Mouse (Mus musculus) neural tube, embryonic 12.5 days (tissue): ENCODE data around the gene Emc10. TPM values are rescaled to one million over a fixed set of nuclear protein-coding genes. Genes with fewer than 3 reads are reported as not detected.

Source experiments
- ATAC-seq: fragments of 200-750 bp; cut with Nextera tagmentation; 2 replicates; pipeline ENCODE4 v1.8.0; 2017; ENCODE audit warnings: low read depth, mild to moderate bottlenecking, moderate TSS enrichment, moderate library complexity; ENCODE audit not compliant: low FRiP score
- H3K27ac ChIP-seq: fragments of 300-500 bp; sonication (generic); 2 replicates; pipeline ENCODE4 v1.5.1; 2016
- H3K27me3 ChIP-seq: fragments of 300-500 bp; sonication (generic); replicated peaks from 2 replicates; pipeline ENCODE4 v1.6.1; 2016; ENCODE audit warnings: mild to moderate bottlenecking
- H3K36me3 ChIP-seq: fragments of 300-500 bp; sonication (generic); 2 replicates; pipeline ENCODE4 v1.6.1; 2016; ENCODE audit warnings: mild to moderate bottlenecking
- H3K4me1 ChIP-seq: fragments of 300-500 bp; sonication (generic); 2 replicates; pipeline ENCODE4 v1.6.1; 2016
- H3K4me2 ChIP-seq: fragments of 300-500 bp; sonication (generic); replicated peaks from 2 replicates; pipeline ENCODE4 v1.6.1; 2016; ENCODE audit warnings: mild to moderate bottlenecking
- H3K4me3 ChIP-seq: fragments of 300-500 bp; sonication (generic); 2 replicates; pipeline ENCODE4 v1.5.1; 2016
- H3K9ac ChIP-seq: fragments of 300-500 bp; sonication (generic); 2 replicates; pipeline ENCODE4 v1.6.1; 2016; ENCODE audit warnings: mild to moderate bottlenecking
- H3K9me3 ChIP-seq: fragments of 300-500 bp; sonication (generic); 2 replicates; pipeline ENCODE4 v1.6.1; 2016; ENCODE audit warnings: mild to moderate bottlenecking
- WGBS: fragments of 180-500 bp; shearing (Covaris S2); methylation state at CpG from one replicate; pipeline ENCODE4 v1.1.7; 2016; 5-methylcytosine and 5-hydroxymethylcytosine counted together
- polyA plus RNA-seq: library from polyadenylated mRNA; unstranded; fragments of >200 nt; fragmentation: Nextera tagmentation; extraction: Ambion mirVana; gene quantifications from 2 replicates; pipeline ENCODE4 v1.2.1, GENCODE M21; 2016

Emc10 gene
- polyA plus RNA-seq, 1 experiment from 2014 or later: 136 TPM

DNA sequence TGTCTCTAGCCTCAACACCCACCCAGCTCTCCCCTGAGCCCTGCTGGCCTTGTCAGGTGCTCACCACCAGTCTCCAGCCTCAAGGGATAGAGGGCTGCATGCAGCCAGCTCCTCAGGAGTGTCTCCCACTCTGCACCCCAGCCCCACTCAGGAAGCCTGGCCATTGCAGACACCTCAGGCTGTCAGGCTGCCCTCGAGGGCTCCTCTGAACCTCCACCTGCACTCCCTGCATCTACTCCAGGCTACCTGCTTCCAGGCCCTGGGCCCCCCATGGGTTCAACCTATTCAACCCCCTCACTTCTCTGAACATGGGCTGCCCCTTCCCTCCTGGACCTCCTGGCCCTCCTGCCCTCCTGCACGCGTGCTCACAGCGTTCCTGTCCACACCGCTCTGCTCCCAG is 4.9 kb downstream of the Emc10 start:
- Histone ChIP-seq H3K27me3 (no peaks in the 10 kb centered on the region), H3K4me2 (no peak overlapping the region), H3K4me3 (no peak overlapping the region), H3K9me3 (no peaks in the 10 kb centered on the region), H3K27ac (no peak overlapping the region), H3K4me1 (peaks cover 17% of the 10 kb centered on the region), H3K36me3 (peaks cover 46% of the 10 kb centered on the region), H3K9ac (0 out of 2 replicates have a peak overlapping the region, but pooled peaks have one; percentile 10)
- ATAC-seq: no peak
- 94% methylated on average over 5 of the region's 5 CpGs for WGBS

DNA sequence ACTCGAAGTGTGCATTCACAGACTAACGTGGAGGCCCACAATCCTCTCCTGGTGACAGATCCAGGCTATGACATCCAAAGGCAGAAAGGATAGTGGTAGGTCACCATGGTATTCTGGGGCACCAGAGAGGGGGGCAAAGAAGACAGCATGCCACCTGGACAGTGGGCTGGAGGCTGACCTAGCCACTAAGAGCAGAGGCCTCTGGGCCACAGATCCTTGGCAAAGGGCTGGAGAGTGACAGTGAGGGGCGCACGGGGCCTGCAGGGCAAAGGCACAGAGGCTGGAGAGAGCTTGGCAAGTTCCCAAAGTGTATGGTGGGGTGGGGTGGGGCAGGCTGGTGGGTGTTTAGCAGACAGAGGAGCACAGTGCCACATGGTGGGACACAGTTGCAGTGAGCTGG is 6.0 kb downstream of the Emc10 start:
- Histone ChIP-seq H3K4me1 (peaks cover 11% of the 10 kb centered on the region), H3K4me3 (no peak overlapping the region), H3K27me3 (no peaks in the 10 kb centered on the region), H3K9ac (0 out of 2 replicates have a peak overlapping the region, but pooled peaks have one; percentile 5), H3K4me2 (no peak overlapping the region), H3K9me3 (no peaks in the 10 kb centered on the region), H3K36me3 (peaks cover 46% of the 10 kb centered on the region), H3K27ac (no peak overlapping the region)
- WGBS: 92% methylated on average over 4 of the region's 4 CpGs
- ATAC-seq: no peak

DNA sequence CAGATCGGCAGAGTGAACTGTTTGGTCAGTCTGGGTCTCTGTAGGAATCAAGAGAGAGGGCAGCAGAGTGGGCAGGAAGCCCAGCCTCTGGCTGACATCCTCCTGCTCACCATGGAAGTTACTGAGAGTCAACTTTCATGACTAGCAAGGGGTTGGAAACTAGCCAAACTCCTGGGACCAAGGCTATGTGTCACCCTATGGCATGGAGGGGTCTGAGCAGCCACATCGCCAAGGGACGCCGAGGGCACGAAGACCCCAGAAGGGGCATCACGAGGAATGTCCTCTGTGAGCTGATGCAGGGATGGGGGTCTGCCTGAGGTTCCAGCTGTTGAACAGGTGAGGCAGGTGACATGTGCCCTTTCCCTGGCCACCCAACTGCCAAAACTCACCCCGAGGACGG is 7.8 kb downstream of the Emc10 start:
- Histone ChIP-seq H3K36me3 (peaks cover 46% of the 10 kb centered on the region), H3K4me2 (no peak overlapping the region), H3K27me3 (no peaks in the 10 kb centered on the region), H3K4me1 (peaks cover 3% of the 10 kb centered on the region; the same call in 1 of the 2 replicates), H3K4me3 (no peak overlapping the region), H3K27ac (no peak overlapping the region), H3K9me3 (no peaks in the 10 kb centered on the region), H3K9ac (no peak overlapping the region)
- ATAC-seq: no peak
- 93% methylated on average over 8 of the region's 8 CpGs for WGBS

DNA sequence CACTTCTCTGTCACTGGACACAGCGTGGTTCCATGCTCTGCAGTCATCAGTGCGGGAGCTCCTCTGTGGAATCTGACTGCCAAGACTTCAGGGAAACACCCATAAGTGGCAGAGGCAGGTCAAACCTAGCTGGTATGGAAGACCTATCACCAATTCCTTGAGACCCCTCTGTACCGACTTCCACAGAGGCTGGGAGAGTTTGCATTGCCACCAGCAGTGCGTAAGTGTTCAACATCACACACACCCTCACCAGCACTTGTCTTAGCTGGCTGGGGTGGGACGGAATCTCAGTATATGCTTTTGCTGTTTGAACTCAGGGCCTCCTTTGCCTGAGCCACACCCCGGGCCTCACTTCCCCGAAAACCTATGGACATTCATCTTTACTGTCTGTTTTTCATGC is 8.4 kb downstream of the Emc10 start:
- no peak overlapping the region for H3K27ac ChIP-seq
- H3K4me2 ChIP-seq: no peak overlapping the region
- H3K27me3 ChIP-seq: no peaks in the 10 kb centered on the region
- H3K9me3 ChIP-seq: no peaks in the 10 kb centered on the region
- no peak overlapping the region for H3K9ac ChIP-seq
- WGBS: 91% methylated on average over 7 of the region's 7 CpGs
- no peak overlapping the region for H3K4me3 ChIP-seq
- H3K36me3 ChIP-seq: peaks cover 40% of the 10 kb centered on the region
- peaks cover 3% of the 10 kb centered on the region; the same call in 1 of the 2 replicates for H3K4me1 ChIP-seq
- no peak for ATAC-seq

DNA sequence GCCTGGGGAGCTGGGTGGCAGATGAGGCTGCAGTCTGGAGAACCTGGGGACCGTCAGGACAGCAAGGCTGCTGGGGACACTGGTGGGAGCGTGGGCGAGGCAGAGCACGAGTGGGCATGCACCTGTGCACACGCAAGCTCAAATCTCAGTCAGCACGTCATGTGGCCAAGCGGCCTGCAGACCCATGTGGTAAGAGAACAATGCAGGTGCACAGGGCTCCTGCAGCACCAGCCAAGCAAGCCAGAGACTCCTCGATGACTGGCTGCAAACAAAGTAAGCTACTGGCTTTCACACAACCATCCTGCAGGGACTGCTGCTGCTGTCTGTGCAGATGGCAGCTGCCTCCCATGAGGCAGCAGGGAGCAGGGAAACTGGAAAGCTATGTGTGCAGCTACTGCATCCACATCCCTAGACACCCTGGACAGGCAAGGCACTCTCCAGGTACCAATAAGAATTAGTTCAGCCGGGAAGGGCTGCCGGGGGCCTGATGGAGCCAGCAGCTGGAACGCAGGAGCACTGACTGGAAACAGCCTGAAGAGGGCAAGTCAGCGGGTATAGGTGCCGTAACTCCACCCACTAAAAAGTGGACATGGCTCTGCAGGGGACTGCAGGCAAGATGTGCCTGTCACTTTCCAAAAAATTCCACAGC is 9.3 kb downstream of the Emc10 start:
- Histone ChIP-seq H3K4me1 (peaks cover 3% of the 10 kb centered on the region; the same call in 1 of the 2 replicates), H3K9me3 (no peaks in the 10 kb centered on the region), H3K9ac (no peak overlapping the region), H3K27ac (no peak overlapping the region), H3K4me3 (no peak overlapping the region), H3K36me3 (peaks cover 31% of the 10 kb centered on the region), H3K27me3 (peaks cover 7% of the 10 kb centered on the region), H3K4me2 (no peak overlapping the region)
- ATAC-seq: no peak
- 68% methylated on average over 13 of the region's 13 CpGs for WGBS

DNA sequence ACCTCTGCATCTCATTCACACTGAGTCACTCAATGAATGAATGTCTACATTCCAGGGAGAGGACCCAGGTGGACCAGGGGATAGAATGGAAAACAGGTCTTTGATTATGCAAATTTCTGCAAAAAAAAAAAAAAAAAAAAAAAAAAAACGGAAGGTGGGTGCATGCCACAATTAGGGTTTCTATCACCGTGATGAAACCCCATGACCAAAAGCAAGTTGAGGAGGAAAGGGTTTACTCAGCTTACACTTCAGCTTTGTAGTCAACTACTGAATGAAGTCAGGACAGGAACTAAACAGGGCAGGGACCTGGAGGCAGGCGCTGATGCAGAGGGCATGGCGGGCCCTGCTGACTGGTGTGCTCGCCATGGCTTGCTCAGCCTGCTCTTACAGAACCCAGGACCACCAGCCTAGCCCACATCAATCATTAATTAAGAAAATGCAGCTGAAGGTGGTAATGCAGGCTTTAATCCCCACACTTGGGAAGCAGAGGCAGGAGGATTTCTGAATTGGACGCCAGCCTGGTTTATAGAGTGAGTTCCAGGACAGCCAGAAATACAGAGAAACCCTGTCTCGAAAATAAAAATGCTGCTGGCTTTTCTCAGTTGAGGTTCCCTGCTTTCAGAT is 10.6 kb downstream of the Emc10 start:
- Histone ChIP-seq H3K9me3 (no peaks in the 10 kb centered on the region), H3K9ac (no peak overlapping the region), H3K4me3 (no peak overlapping the region), H3K27me3 (peaks cover 17% of the 10 kb centered on the region), H3K27ac (no peak overlapping the region), H3K4me2 (no peak overlapping the region), H3K36me3 (peaks cover 18% of the 10 kb centered on the region), H3K4me1 (peaks cover 3% of the 10 kb centered on the region; the same call in 1 of the 2 replicates)
- 77% methylated on average over 7 of the region's 7 CpGs for WGBS
- no peak; the same call in 1 of the 2 replicates for ATAC-seq

DNA sequence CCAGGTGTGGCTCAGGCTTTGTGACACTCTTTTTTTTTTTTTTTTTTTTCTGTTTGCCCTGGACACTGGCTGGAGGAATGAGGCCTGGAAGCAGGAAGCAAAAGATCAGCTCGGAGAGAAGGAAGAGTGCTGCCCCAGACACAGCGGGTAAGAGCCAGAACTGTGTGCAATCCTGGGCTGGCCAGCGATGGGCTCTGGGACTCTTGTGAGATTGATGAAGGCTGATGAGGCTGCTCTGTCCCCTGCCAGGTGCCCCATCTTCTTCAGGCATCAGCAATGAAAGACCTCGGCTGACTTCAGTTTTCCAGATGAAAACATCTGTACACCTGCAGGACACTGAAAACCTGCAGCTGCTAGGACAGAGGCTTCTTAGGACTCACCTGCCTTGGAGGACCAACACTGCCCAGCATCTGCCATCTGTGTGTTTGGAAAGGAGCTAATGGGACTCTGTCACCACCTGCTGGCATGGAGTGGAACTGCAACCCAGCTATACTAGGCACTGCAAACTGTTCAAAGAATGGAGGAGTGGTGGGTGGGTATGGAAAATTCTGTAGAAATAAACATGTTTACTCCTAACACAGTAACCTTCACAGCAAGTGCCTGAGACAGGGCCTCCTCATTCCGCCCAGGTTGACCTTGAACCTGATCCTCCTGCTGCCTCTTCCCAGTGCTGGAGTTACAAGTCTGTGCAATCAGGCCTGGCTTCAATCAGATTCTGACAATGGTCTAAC is 11.3 kb downstream of the Emc10 start:
- Histone ChIP-seq H3K4me1 (peaks cover 3% of the 10 kb centered on the region; the same call in 1 of the 2 replicates), H3K4me2 (no peak overlapping the region), H3K36me3 (peaks cover 11% of the 10 kb centered on the region), H3K27me3 (peaks cover 23% of the 10 kb centered on the region), H3K27ac (no peak overlapping the region), H3K9ac (no peak overlapping the region), H3K4me3 (no peak overlapping the region), H3K9me3 (no peaks in the 10 kb centered on the region)
- WGBS: 34% methylated on average over 5 of the region's 5 CpGs
- peak; percentile 70 for ATAC-seq

DNA sequence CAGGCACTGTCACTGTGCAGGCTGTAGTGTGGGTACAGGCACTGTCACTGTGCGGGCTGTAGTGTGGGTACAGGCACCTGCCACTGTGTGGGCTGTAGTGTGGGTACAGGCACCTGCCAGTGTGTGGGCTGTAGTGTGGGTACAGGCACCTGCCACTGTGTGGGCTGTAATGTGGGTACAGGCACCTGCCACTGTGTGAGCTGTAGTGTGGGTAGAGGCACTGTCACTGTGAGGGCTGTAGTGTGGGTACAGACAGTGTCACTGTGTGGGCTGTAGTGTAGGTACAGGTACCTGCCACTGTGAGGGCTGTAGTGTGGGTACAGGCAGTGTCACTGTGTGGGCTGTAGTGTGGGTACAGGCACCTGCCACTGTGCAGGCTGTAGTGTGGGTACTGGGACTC is 12.2 kb downstream of the Emc10 start:
- H3K9me3 ChIP-seq: no peaks in the 10 kb centered on the region
- H3K36me3 ChIP-seq: peaks cover 7% of the 10 kb centered on the region
- peaks cover 3% of the 10 kb centered on the region; the same call in 1 of the 2 replicates for H3K4me1 ChIP-seq
- H3K27ac ChIP-seq: no peak overlapping the region
- peaks cover 32% of the 10 kb centered on the region for H3K27me3 ChIP-seq
- no peak overlapping the region for H3K4me2 ChIP-seq
- 96% methylated on average over 1 of the region's 1 CpGs for WGBS
- no peak overlapping the region for H3K4me3 ChIP-seq
- no peak overlapping the region for H3K9ac ChIP-seq
- ATAC-seq: no peak

DNA sequence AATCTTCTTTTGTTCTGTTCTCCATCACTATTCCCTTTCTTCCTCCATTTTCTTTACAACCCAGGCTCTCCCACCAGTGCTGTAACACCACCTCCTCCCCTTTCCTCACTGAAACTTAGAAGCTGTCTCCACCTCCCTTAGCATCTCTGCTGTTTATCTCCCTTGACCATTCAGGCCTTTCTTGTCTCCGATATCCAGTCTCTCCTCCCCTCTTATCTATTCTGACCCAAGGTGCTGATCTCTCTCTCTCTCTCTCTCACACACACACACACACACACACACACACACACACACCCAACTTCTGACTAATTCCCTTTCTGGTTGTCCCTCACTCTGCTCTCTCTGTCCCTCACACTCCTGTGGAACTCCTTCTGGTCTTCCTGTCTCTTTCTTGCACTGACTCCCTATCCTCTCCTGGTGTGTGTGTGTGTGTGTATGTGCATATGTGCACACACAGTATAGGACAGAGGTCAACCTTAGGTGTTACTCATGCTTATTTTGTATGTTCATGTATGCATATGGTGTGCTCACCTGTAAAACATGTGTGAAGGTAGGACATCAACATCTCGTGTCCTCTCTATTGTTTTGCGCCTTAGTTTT is 13.4 kb downstream of the Emc10 start:
- H3K36me3 ChIP-seq: no peaks in the 10 kb centered on the region; the same call in 1 of the 2 replicates
- no peak overlapping the region for H3K4me2 ChIP-seq
- peaks cover 42% of the 10 kb centered on the region for H3K27me3 ChIP-seq
- no peak for ATAC-seq
- no peak overlapping the region for H3K4me3 ChIP-seq
- peaks cover 3% of the 10 kb centered on the region; the same call in 1 of the 2 replicates for H3K4me1 ChIP-seq
- H3K9me3 ChIP-seq: no peaks in the 10 kb centered on the region
- H3K27ac ChIP-seq: no peak overlapping the region
- WGBS: 76% methylated on average over 3 of the region's 3 CpGs
- no peak overlapping the region for H3K9ac ChIP-seq

DNA sequence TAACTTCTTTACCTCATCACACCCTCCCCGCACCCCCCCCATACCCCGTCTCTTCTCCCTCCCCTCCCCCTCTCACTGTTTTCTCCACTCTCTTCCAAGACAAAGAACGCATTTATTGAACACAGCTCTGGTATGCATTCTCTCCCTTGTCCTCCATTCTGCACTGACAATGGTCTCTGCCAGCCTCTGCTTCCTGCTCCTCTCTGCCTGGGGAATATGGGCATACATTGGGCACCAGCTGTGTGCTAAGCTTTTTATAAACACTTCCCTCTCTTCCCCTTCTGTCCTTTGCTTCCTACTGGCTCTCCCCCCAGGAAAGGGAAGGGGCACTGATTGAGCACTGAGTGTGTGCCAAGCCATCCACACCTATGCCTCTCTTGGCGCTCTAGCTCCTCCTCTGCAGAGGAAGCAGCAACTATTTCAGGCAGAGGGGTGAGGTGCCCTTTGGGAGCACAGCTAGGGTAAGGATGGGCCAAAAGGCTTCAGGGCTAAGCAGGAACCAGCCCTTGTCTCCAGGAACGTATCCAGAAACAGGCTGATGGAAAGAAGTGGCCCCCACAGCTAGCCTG is 21.2 kb downstream of the Emc10 start:
- WGBS: 36% methylated on average over 5 of the region's 5 CpGs

DNA sequence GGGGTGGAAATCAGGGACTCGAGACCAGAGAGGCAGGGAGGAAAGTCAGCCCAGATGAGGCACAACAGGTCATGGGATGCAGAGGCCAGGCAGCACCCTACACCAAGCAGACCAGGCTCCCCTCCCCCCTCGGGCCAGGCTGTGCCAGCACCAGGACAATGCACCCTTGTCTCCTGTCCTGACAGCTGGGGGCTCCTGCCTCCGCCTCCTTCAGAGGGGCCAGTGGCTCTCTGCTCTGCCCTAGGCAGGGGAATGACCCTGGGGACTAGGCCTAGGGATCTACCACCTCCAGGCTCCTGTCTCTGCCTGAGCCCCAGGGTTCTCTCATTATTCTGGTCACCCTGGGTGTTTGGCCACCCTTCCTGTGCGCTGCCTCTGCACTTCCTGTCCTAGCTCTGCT is 21.9 kb downstream of the Emc10 start:
- ATAC-seq: peak; percentile 88
- H3K4me2 ChIP-seq: peak overlapping the region; percentile 31
- 0 out of 2 replicates have a peak overlapping the region, but pooled peaks have one; percentile 33 for H3K27ac ChIP-seq
- peak overlapping the region; percentile 47 for H3K9ac ChIP-seq
- H3K36me3 ChIP-seq: no peaks in the 10 kb centered on the region
- peaks cover 27% of the 10 kb centered on the region for H3K4me1 ChIP-seq
- peaks cover 39% of the 10 kb centered on the region for H3K27me3 ChIP-seq
- no peaks in the 10 kb centered on the region for H3K9me3 ChIP-seq
- H3K4me3 ChIP-seq: no peak overlapping the region
- 10% methylated on average over 4 of the region's 4 CpGs for WGBS

More for the DNA sequence above, 21.2 kb downstream of the Emc10 start:
- Histone ChIP-seq H3K4me3 (no peak overlapping the region), H3K36me3 (no peaks in the 10 kb centered on the region), H3K27ac (0 out of 2 replicates have a peak overlapping the region, but pooled peaks have one; percentile 32), H3K9me3 (no peaks in the 10 kb centered on the region), H3K27me3 (peaks cover 47% of the 10 kb centered on the region), H3K4me1 (peaks cover 27% of the 10 kb centered on the region), H3K4me2 (peak overlapping the region; percentile 31), H3K9ac (no peak overlapping the region)
- no peak; the same call in 1 of the 2 replicates for ATAC-seq
